Mouse (Mus musculus) kidney, adult 11 months (tissue): ENCODE results near the gene Plekhg6.
A peak's percentile ranks its signal among the peaks of the same experiment; 100 is the strongest.

Source experiments
- DNase-seq: peaks from one replicate; pipeline ENCODE4 v3.0.0; 2022

Gene Plekhg6

DNA sequence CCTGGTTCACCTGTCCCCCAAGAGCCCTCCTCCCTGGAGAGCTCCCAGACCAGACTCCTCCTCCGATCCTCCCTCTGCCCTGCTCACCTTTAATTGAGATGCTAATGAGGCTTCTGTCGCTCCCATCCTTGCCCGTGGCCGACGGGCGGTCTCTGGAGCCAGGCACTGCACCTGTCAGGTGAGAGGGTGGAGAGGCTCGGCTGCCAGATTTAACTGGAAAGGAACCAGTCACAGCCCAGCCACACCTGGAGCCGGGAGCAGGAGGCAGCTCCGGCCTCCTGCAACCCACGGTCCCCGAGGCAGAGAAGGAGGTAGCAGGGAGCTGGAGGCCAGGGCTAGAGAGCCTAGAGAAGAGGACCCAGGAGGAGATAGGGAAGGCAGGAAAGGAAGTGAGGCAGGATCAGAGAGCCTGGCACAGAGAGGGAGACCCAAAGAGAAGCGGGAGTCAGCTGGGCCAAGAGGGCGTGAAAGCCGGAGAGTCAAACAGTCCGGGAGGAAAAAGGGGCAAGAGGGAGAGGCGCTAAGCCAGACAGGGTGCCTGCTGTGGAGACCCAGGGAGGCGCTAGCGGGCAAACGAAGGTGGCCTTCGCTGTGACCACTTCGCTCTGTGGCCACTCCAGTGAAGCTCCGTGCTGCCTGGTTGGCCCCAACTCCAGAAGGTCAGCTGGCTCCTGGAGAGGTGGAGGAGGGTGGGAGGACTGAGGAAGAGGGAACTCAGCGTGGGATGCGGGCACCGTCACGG lies 59.3 kb downstream of the Plekhg6 start:
- DNase-seq: peak; percentile 87

DNA sequence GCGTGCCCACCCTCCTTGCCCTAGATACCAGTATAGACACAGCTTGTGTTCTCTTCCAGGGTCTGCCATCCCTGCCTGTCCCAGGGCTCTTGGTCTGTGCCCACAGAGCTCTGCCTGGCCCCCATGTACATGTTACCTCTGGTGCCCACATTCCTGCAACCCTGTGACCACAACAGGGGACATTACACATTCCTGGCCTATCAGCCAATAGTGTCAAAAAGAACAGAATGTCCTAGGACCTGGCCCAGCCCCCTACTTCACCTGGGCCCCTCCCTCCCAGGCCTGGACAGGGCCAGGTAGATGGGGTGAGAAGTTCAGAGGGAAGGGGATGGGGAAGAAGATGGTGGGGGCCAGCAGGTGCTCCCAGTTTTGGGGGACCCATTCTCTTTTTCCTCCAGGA lies 60.3 kb downstream of the Plekhg6 start, which contains the start of gene Scnn1a:
Gene Scnn1a, plus strand, starts transcription at position 337 of the 400 bp plus-strand sequence.
- DNase-seq: peak; percentile 81

DNA sequence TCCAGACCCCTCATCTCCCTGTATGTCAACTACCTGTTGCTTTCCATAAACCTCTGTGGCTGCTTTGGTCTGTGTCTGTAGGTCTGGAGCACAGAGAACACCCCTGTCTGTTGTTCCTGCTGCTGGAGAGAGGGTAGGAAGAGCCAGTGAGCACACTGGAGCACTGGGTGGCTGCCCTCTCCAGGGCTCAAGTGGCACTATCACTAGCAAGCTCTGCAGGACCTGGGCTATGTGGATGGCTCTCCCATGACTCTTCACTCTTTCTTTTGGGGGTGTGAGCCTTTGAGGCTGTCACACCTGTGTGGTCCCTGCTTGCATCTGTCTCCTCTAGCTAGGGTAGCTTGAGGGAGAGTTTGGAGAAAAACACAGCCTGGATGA lies 60.7 kb downstream of the Plekhg6 start:
- DNase-seq: no peak

DNA sequence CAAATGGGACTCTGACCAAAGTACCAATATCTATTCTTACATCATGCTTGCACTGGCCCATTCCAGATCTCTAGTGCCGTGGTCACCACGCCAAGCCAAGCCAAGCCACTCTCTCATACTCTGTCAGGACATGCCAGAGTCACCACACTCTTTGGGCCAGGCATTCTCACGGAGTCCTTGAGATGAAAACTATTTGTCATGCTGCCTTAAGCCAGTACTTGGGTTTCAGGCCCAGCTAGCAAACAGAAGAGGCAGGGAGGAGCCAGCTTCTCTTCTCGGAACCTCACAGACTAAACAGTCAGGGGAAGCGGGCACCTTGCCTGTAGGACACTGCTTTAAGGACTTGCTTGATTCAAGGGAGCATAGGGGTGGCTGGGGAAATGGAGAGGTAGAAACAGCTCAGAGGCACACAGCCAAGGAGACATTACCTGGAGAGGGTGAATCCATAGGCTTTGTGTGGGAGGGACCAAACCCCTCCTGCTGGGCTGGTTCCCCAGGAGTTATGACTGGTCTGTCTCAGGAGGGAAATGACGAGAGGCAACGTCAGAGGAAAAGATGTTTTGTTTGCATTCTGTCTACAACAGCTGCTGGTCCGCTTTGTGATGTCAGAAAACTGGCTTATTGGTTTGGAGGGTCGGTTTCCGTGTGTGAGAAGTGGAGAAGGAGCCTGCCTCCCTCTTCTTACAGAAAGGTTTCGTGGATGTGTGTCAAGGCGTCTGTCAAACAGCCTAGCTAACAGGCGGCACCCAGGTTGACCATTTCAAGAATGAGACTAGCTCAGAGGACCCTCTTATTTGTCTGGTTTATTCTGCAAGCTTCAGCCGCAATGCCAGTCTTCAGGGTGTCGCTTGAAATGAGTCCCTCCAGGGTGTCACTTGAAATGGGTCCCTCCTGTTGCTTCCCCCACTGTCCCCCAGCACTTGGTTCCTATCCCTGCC lies 61.3 kb downstream of the Plekhg6 start:
- DNase-seq: no peak

DNA sequence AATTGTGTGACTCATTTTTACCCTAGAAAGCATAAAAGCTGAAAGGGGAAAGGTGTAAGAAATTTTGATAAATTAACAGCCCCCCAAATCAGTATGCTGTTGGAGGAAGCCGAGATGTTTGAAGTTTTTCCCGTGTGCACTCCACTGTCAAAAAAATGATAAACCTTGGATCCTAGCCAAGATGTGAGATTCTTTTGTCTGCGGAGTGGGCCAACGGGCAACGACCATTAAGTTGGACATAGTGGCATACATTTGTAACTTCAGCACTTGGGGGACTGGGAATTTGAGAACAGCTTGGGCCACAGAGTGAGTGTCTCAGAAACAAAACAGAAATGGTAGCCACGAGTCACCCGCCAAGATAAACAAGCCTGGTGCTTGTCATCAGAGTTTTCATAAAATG lies 63.5 kb downstream of the Plekhg6 start:
- no peak for DNase-seq

DNA sequence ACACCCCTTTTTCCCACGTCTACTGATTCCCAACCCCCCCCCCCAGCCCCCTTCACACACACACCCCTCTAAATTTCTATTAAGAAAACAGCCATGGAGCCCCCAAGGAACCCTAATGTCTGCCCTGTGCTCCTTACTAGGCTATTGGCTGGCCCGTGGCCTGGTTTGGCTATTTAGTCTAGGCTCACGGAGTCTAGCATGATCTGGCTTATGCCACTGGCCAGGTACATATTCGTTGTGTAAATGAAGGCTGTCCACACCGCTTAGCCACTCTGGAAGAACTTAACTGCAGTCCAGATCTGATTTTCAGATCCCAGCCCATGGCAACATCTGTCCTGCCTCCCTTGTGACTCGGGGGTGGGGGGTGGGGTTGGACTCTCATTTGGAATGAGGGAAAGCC lies 65.8 kb downstream of the Plekhg6 start:
- DNase-seq: peak; percentile 77

DNA sequence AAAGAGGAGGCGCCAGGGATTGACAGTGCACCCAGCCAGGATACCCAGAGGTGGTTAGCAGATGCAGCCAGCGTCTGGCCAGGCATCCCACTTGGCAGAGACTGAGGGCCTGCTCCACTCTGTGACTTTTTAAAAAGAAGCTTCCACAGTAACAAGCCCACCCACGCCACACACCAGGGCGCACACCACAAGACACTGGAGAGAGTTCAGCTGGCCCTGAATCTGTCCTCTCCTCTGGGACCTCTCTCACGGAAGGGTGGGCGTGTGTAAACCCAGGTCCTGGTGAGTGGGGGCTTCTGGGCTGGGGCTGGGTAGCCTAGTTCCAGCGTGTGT lies 66.4 kb downstream of the Plekhg6 start:
- no peak for DNase-seq

DNA sequence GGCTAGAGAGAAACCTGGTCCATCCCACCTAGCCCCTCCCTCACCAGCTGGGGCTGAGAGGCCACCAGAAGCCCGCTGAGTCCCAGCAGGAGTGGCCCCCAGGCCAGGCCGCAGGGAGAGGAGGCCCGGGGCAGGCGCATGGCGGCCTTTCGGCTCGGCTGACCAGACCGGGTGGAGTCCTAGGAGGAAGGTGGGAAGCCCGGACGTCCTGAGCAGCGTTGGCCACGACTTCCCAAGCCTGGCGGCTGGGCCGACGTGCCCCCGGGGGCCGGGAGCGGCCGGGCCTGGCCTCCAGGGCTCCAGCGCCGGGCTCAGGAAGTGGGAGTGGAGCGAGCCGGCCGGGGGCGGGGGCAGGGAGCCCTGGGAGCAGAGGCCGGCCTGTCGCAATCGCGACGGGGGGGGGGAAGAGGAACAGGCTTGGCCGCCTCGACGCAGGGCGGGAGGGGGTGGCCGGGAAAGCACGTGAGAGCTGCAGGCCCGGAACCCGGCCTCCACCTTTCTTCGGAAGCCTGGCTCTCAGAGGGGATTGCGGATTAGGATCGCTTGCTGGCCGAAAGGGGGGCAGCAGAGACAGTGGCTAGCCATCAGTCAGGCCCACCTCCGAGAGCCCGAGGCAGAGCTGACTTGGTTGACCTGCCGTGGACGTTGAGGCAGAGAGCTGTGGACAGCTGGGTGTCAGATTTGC lies 66.9 kb downstream of the Plekhg6 start, which contains the start of gene Ltbr:
Gene Ltbr, minus strand, starts transcription at position 340 of the 685 bp plus-strand sequence.
- peak; percentile 87 for DNase-seq
